Mouse (Mus musculus) neural tube, embryonic 15.5 days (tissue): Measurements from ENCODE around the gene Rimkla. TPM values are rescaled to one million over a fixed set of nuclear protein-coding genes. Genes with fewer than 3 reads are reported as not detected.
A peak's percentile ranks its signal among the peaks of the same experiment; 100 is the strongest.
"Not testable (repeated sequence)": the region's sequence is repeated elsewhere in the genome, so short reads cannot be mapped to it uniquely, and the experiment has no call there.

Source experiments
- ATAC-seq: fragments of 200-750 bp; cut with Nextera tagmentation; 2 replicates; pipeline ENCODE4 v1.8.0; 2017; ENCODE audit warnings: mild to moderate bottlenecking, moderate TSS enrichment, moderate library complexity; ENCODE audit not compliant: low FRiP score
- H3K27ac ChIP-seq: fragments of 300-500 bp; sonication (generic); replicated peaks from 2 replicates; pipeline ENCODE4 v1.5.1; 2015; ENCODE audit warnings: mild to moderate bottlenecking, inconsistent platforms
- H3K27me3 ChIP-seq: fragments of 300-500 bp; sonication (generic); replicated peaks from 2 replicates; pipeline ENCODE4 v1.6.1; 2015; ENCODE audit warnings: inconsistent platforms
- H3K36me3 ChIP-seq: fragments of 300-500 bp; sonication (generic); 2 replicates; pipeline ENCODE4 v1.6.1; 2015; ENCODE audit warnings: inconsistent platforms
- H3K4me1 ChIP-seq: fragments of 300-500 bp; sonication (generic); 2 replicates; pipeline ENCODE4 v1.6.1; 2015; ENCODE audit warnings: inconsistent platforms
- H3K4me2 ChIP-seq: fragments of 300-500 bp; sonication (generic); 2 replicates; pipeline ENCODE4 v1.6.1; 2015; ENCODE audit warnings: inconsistent platforms, mild to moderate bottlenecking, moderate library complexity
- H3K4me3 ChIP-seq: fragments of 300-500 bp; sonication (generic); replicated peaks from 2 replicates; pipeline ENCODE4 v1.5.1; 2015; ENCODE audit warnings: mild to moderate bottlenecking, inconsistent platforms
- H3K9ac ChIP-seq: fragments of 300-500 bp; sonication (generic); replicated peaks from 2 replicates; pipeline ENCODE4 v1.6.1; 2015; ENCODE audit warnings: mild to moderate bottlenecking, inconsistent platforms
- H3K9me3 ChIP-seq: fragments of 300-500 bp; sonication (generic); replicated peaks from 2 replicates; pipeline ENCODE4 v1.6.1; 2016; ENCODE audit warnings: inconsistent platforms
- WGBS: fragments of 180-500 bp; shearing (Covaris S2); methylation state at CpG from one replicate; pipeline ENCODE4 v1.1.7; 2015; ENCODE audit warnings: mixed read lengths; 5-methylcytosine and 5-hydroxymethylcytosine counted together
- polyA plus RNA-seq: library from polyadenylated mRNA; unstranded; fragments of >200 nt; fragmentation: Nextera tagmentation; extraction: Ambion mirVana; gene quantifications from 2 replicates; pipeline ENCODE4 v1.2.1, GENCODE M21; 2015

Rimkla gene
- polyA plus RNA-seq = 26.6 and 29.9 TPM in 2 replicates

DNA sequence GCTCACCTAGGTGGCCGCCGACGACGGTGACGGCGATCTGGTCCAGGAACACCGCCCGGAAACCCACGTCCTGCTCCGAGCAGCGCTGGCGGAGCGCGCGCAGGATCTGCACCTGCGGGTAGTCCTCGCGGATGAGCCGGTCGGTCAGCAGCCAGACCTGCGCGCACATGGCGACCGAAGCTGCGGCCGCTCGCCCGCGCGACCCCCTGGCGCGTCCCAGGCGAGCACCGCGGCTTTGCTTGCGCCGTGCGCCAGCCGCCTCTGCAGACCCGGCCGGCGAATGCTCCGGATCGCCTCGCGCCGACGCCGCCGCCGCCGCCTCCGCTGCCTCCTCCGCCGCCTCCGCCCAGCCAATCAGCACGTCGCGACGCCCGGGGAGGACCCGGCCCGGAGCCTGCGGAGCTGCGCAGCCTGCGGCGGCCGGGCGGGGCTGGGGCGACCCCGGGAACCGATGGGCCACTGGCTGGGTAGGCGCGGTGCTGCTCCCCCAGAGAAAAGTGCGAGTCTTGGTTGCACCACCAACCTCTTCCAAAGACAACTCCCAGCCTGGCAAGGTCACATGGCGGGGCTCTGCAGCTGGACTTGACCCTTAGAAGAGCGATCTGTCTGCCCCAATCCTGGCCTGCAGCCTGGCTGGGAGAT is at the start of gene Rimkla:
Gene Rimkla (minus strand): TSS at position 338 of the 642 bp plus-strand sequence.
- Histone ChIP-seq H3K9me3 (no peaks in the 10 kb centered on the region), H3K9ac (peak within 1 kb of the TSS; percentile 72), H3K4me3 (peak within 1 kb of the TSS; percentile 67), H3K4me2 (peak within 1 kb of the TSS; percentile 81), H3K27ac (peak within 1 kb of the TSS; percentile 87), H3K4me1 (peaks cover 22% of the 10 kb centered on the region), H3K36me3 (no peaks in the 10 kb centered on the region), H3K27me3 (peaks cover 6% of the 10 kb centered on the region; the same call in 1 of the 2 replicates)
- under 1% methylated on average over 55 of the region's 77 CpGs for WGBS
- peak; percentile 93 for ATAC-seq

DNA sequence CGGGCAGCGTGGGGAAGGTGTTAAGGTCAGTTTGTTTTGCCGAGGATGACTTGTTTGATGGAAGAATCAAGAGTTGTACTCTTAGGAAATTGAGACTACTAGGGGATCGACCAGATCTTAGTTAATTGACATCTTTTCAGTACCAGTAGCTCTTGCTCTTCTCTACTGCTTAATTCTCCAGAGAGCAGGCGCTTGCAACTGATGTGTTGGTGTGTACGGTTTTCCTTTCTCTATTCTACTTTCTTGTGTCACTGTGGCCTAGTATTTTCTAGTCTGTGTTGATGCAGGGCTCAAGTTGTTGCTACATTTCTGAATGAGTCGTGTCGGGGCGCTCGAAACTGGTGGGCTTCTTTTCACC is 48.1 kb upstream of the Rimkla start:
- 10% methylated on average over 10 of the region's 10 CpGs for WGBS
- H3K4me1 ChIP-seq = peaks cover 32% of the 10 kb centered on the region
- no peaks in the 10 kb centered on the region for H3K36me3 ChIP-seq
- H3K9me3 ChIP-seq = no peaks in the 10 kb centered on the region
- H3K27ac ChIP-seq = peak overlapping the region; percentile 99
- ATAC-seq = no peak
- peak overlapping the region; percentile 71 for H3K4me2 ChIP-seq
- H3K27me3 ChIP-seq = no peaks in the 10 kb centered on the region
- H3K4me3 ChIP-seq = peak overlapping the region; percentile 96
- peak overlapping the region; percentile 98 for H3K9ac ChIP-seq

DNA sequence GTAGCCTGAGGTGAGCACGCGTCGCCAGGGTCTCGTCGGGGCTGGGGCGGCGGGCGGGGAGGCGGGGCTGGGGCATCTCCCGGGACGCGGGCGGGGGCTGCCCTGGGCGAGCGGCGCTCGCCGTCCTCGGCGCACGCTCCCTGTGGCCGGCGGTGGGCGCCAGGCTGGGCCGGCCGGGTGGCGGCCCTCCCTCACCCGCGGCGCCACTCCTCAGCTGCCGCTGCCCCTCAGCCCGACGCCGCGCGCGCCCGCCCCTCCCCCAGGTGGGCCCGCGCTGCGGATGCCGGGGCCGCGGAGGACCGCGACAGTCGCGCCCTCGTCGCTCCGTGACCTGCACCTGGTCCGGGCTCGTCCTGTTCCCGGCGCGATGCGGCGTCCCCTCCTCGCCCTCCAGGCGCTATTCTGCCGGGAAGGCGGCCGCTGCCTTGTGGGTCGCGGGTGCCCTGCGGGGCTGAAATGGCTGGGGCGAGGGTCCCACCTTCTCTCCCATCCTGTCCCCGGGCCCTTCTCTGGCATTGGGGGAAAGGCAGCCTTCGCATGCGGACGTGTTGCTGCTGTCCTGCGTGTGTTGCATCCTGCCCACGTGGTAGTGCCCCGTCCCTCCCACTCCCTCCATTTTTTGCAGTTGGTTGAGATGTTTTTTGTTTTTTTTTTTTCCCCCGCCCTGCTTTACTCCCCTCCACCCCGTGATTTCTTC is 47.6 kb upstream of the Rimkla start:
- peak overlapping the region; percentile 71 for H3K4me2 ChIP-seq
- peak overlapping the region; percentile 96 for H3K4me3 ChIP-seq
- H3K36me3 ChIP-seq = no peaks in the 10 kb centered on the region
- H3K4me1 ChIP-seq = peaks cover 32% of the 10 kb centered on the region
- no peaks in the 10 kb centered on the region for H3K27me3 ChIP-seq
- H3K9me3 ChIP-seq = no peaks in the 10 kb centered on the region
- peak overlapping the region; percentile 99 for H3K27ac ChIP-seq
- peak; percentile 78 for ATAC-seq
- WGBS = under 1% methylated on average over 65 of the region's 76 CpGs
- H3K9ac ChIP-seq = peak overlapping the region; percentile 98

DNA sequence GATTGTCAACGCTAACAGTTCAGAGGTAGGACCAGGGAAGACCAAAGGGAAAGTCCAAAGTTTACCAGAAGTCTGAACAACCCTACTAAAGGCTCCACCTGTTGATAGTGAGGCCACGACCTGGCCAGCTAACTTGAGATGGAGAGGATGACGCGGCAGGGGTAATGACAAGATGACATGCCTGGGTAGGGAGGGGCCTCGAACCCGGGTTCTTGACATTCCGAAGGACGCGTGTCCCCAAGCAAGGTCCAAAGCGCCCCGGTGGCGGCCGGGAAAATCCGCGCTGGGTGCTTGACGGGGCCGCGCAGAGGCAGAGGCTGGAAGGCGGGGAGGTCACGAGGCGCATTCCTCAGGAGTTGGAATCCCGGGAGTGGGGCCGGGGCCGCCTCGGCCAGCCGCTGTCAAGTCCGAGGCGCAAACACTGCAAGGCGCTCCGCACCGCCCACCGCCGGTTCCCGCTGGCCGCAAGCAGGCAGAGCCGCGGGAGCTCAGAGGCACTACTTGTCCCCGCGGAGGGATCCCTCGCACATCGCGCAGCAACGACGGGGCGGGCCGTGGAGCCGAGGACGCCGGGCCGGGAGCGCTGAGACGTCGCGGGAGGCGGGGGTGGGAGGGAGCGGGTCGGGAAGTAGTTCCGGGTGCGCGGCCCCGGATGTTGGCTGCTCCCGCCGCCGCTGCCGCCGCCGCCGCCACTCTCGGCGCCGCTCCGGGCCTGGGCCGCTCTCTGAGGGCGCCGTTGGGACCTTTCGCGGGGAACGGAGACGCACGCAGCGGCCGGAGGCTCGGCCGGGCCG is 46.8 kb upstream of the Rimkla start, which contains the start of gene Frg2f1:
Gene Frg2f1 (minus strand): TSS at position 499 of the 794 bp plus-strand sequence.
- Histone ChIP-seq H3K4me2 (peak within 1 kb of the TSS; percentile 71), H3K36me3 (no peaks in the 10 kb centered on the region), H3K4me3 (peak within 1 kb of the TSS; percentile 96), H3K27me3 (no peaks in the 10 kb centered on the region), H3K9me3 (no peaks in the 10 kb centered on the region), H3K27ac (peak within 1 kb of the TSS; percentile 99), H3K4me1 (peaks cover 32% of the 10 kb centered on the region), H3K9ac (peak within 1 kb of the TSS; percentile 98)
- under 1% methylated on average over 73 of the region's 85 CpGs for WGBS
- peak; percentile 94 for ATAC-seq

DNA sequence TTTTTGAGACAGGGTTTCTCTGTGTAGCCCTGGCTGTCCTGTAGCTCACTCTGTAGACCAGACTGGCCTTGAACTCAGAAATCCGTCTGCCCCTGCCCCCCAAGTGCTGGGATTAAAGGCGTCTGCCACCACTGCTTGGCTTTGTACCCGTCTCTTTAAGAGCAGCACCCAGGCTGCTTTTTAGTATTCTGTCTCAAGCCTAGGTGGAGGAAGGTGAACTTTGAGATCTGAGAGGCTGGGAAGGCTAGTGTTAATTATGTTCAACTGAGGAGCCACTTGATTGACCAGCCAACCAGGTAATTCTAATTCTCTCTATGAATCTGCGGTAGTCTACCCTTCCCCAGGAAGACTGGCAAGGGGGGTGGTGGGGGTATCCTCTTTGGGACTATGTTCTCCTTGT is 45.0 kb upstream of the Rimkla start:
- ATAC-seq = no peak
- Histone ChIP-seq H3K27ac (no peak overlapping the region), H3K9me3 (no peaks in the 10 kb centered on the region), H3K4me2 (no peak overlapping the region), H3K27me3 (no peaks in the 10 kb centered on the region), H3K9ac (no peak overlapping the region), H3K4me1 (peaks cover 28% of the 10 kb centered on the region), H3K36me3 (no peaks in the 10 kb centered on the region), H3K4me3 (no peak overlapping the region)
- 83% methylated on average over 4 of the region's 4 CpGs for WGBS

DNA sequence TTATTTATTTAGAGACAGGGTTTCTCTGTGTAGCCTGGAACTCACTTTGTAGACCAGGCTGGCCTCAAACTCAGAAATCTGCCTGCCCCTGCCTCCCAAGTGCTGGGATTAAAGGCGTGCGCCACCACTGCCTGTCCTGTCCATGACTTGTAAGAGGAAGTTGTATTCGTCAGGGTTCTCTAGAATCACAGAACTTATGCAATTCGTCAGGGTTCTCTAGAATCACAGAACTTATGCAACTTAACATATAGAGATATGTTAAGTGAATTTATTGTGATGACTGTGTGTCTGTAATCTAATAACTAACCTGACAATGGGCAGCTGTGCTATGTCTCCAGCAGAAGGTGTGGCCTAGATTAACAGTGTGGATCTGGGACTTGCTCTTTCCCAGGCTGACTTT is 44.2 kb upstream of the Rimkla start, which contains the start of gene Foxj3:
Gene Foxj3 (plus strand): TSS at position 390 of the 400 bp plus-strand sequence.
- H3K4me1 ChIP-seq = peaks cover 24% of the 10 kb centered on the region
- not testable (repeated sequence) for H3K9me3 ChIP-seq, H3K27ac ChIP-seq, H3K36me3 ChIP-seq, H3K27me3 ChIP-seq, ATAC-seq, H3K9ac ChIP-seq, H3K4me3 ChIP-seq, H3K4me2 ChIP-seq
- 93% methylated on average over 4 of the region's 4 CpGs for WGBS

DNA sequence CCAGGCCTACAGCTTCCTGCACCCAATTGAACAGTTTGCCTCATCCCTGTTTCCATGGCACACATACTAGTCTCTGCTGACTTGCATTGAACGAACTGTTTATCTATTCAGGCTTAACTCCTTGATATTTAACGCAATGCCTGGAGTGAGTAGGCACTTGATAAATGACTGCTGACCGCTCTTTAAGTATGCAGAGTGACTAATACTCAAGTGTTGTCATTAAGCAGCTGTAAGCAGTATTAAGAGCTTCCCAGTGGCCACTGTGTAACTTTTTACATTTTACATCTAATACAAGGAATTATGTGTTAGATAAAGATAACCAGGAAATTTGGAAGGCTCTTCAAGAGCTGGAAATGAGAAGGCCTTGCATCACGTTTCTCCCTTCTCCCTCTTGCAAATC is 42.7 kb upstream of the Rimkla start:
- no peak for ATAC-seq
- 57% methylated on average over 4 of the region's 4 CpGs for WGBS
- no peaks in the 10 kb centered on the region for H3K27me3 ChIP-seq

DNA sequence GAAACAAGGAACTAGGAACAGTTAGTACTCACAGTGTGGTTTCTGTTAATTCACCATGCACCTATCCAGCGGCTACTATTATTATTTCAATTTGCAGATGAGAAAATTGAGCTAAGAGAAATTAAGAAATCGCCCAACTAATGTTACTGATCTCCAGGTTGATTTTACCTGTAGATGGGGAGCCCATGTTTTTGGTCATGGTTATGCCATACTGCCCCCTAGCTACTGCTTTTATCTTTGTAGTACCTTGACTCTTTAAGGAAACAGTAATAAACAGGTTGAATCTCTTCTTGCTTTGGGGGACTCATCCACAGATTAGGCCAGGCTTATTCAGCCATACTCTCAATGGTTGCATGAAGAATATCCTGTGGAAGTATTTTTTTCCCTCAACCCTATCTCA is 39.4 kb upstream of the Rimkla start:
- Histone ChIP-seq H3K9me3 (no peaks in the 10 kb centered on the region), H3K4me1 (no peaks in the 10 kb centered on the region), H3K4me3 (no peak overlapping the region), H3K27ac (no peak overlapping the region), H3K9ac (no peak overlapping the region), H3K27me3 (no peaks in the 10 kb centered on the region), H3K4me2 (no peak overlapping the region), H3K36me3 (no peaks in the 10 kb centered on the region)
- no peak for ATAC-seq
- WGBS = 71% methylated on average over 2 of the region's 2 CpGs

More for the DNA sequence above, 42.7 kb upstream of the Rimkla start:
- Histone ChIP-seq H3K4me2 (no peak overlapping the region), H3K9ac (no peak overlapping the region), H3K9me3 (no peaks in the 10 kb centered on the region), H3K4me3 (no peak overlapping the region), H3K4me1 (peaks cover 12% of the 10 kb centered on the region), H3K36me3 (no peaks in the 10 kb centered on the region), H3K27ac (no peak overlapping the region)

DNA sequence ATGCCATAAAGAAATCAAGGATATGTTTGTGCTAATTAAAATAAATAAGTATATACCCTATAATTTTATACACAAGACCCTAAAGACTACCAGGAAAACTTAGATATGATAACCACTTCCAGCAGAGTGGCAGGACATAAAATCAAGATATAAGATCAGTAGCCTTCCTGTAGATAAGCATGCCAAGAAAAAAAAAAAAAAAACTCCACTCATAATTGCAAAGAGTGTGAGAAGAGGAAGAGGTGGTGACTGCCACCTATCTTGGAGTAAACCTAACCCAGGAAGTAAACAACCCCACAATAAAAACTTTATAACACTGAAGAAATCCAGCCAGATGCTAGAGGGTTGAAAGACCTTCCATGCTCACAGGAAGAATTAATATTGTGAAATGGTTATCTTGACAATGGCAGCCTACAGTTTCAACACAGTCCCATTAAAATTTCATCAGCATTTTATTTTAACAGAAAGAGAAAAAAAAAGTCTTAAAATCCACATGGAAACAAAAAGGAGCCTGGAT is 34.0 kb upstream of the Rimkla start:
- no peaks in the 10 kb centered on the region for H3K27me3 ChIP-seq
- no peaks in the 10 kb centered on the region for H3K9me3 ChIP-seq
- no peak overlapping the region for H3K9ac ChIP-seq
- H3K4me1 ChIP-seq = no peaks in the 10 kb centered on the region
- no peaks in the 10 kb centered on the region for H3K36me3 ChIP-seq
- no peak for ATAC-seq
- no peak overlapping the region for H3K4me3 ChIP-seq
- H3K27ac ChIP-seq = no peak overlapping the region
- H3K4me2 ChIP-seq = no peak overlapping the region

DNA sequence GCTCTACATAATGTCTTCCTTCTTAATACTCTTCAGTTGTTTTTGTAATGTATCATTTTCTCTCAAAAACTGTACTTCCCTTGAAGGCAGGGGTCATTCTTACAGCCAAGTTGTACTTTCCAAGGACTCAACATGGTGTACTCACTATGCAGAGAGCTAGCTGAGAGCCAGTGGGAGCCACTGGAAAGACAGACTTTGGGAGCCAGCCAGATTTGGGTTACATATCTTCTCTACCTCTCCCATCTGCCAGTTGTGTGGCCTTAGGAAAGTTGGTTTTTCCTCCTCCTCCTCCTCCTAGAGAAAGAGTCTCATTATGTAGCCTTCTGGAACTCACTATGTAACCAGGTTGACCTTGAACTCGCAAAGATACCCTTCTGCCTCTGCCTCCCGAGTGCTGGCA is 32.0 kb upstream of the Rimkla start:
- Histone ChIP-seq H3K4me1 (no peaks in the 10 kb centered on the region), H3K9me3 (no peaks in the 10 kb centered on the region), H3K27me3 (no peaks in the 10 kb centered on the region), H3K9ac (no peak overlapping the region), H3K36me3 (no peaks in the 10 kb centered on the region), H3K27ac (peak overlapping the region; percentile 58), H3K4me2 (no peak overlapping the region), H3K4me3 (no peak overlapping the region)
- ATAC-seq = no peak
- WGBS = 82% methylated on average over 2 of the region's 2 CpGs

DNA sequence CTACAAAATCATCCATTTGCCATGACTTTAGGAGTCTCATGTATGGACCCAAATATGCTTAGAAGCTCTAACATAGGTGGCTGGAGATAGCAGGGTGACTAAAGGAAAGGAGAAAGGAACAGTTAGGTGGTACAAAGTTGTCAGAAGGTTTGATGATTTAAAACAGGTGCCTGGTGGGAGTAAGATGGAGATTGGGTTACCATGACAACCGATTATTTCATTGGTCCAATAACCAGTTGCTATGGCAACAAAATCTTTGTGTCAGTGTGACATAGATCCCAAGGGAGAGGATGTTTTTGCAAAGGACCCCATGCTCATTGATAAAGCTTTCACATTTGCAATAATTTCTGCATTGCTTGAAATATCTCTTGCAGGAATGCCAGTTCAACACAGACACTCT is 31.6 kb upstream of the Rimkla start:
- ATAC-seq = peak; percentile 63; the same call in 1 of the 2 replicates
- Histone ChIP-seq H3K9ac (no peak overlapping the region), H3K4me3 (no peak overlapping the region), H3K27ac (peak overlapping the region; percentile 73), H3K9me3 (no peaks in the 10 kb centered on the region), H3K27me3 (no peaks in the 10 kb centered on the region), H3K4me1 (no peaks in the 10 kb centered on the region), H3K4me2 (no peak overlapping the region), H3K36me3 (no peaks in the 10 kb centered on the region)
- WGBS = 83% methylated on average over 1 of the region's 1 CpGs
